Mouse (Mus musculus) liver, embryonic 16.5 days (tissue): ENCODE results near the gene Slain1. TPM values are rescaled to one million over a fixed set of nuclear protein-coding genes. Genes with fewer than 3 reads are reported as not detected.
"Not testable (repeated sequence)": the region's sequence is repeated elsewhere in the genome, so short reads cannot be mapped to it uniquely, and the experiment has no call there.

Experiments used
- ATAC-seq: fragments of 200-750 bp; cut with Nextera tagmentation; 2 replicates; pipeline ENCODE4 v1.8.0; 2017; ENCODE audit warnings: low read depth, mild to moderate bottlenecking, moderate number of reproducible peaks, moderate library complexity
- H3K27ac ChIP-seq: fragments of 300-500 bp; sonication (generic); 2 replicates; pipeline ENCODE4 v1.5.1; 2014; ENCODE audit warnings: mild to moderate bottlenecking, low read length
- H3K27me3 ChIP-seq: fragments of 300-500 bp; sonication (generic); 2 replicates; pipeline ENCODE4 v1.6.1; 2014; ENCODE audit warnings: low read depth, low read length, mixed read lengths; ENCODE audit not compliant: control insufficient read depth, insufficient read depth
- H3K36me3 ChIP-seq: fragments of 300-500 bp; sonication (generic); 2 replicates; pipeline ENCODE4 v1.6.1; 2014; ENCODE audit warnings: mild to moderate bottlenecking; ENCODE audit not compliant: control insufficient read depth, insufficient read depth
- H3K4me1 ChIP-seq: fragments of 300-500 bp; sonication (generic); 2 replicates; pipeline ENCODE4 v1.6.1; 2014; ENCODE audit warnings: low read depth, low read length, mixed read lengths; ENCODE audit not compliant: control insufficient read depth
- H3K4me2 ChIP-seq: fragments of 300-500 bp; sonication (generic); 2 replicates; pipeline ENCODE4 v1.6.1; 2014; ENCODE audit warnings: low read depth, low read length, mixed read lengths
- H3K4me3 ChIP-seq: fragments of 300-500 bp; sonication (generic); 2 replicates; pipeline ENCODE4 v1.5.1; 2014; ENCODE audit warnings: low read depth, mild to moderate bottlenecking, low read length
- H3K9ac ChIP-seq: fragments of 300-500 bp; sonication (generic); 2 replicates; pipeline ENCODE4 v1.6.1; 2014; ENCODE audit warnings: low read depth, low read length
- H3K9me3 ChIP-seq: fragments of 300-500 bp; sonication (generic); replicated peaks from 2 replicates; pipeline ENCODE4 v1.6.1; 2016; ENCODE audit warnings: low read length; ENCODE audit not compliant: control insufficient read depth
- WGBS: fragments of 180-500 bp; shearing (Covaris S2); extraction: QIAGEN DNeasy Blood & Tissue Kit; methylation state at CpG from one replicate; pipeline ENCODE4 v1.1.7; 2014; ENCODE audit not compliant: insufficient replicate concordance; 5-methylcytosine and 5-hydroxymethylcytosine counted together
- microRNA-seq: library from miRNA; unstranded; fragments of <30 nt; microRNA quantifications from one replicate; pipeline ENCODE4, GENCODE M21; 2016
- polyA plus RNA-seq: library from polyadenylated mRNA; unstranded; fragments of >200 nt; fragmentation: Nextera tagmentation; extraction: Ambion mirVana; gene quantifications from 2 replicates; pipeline ENCODE4 v1.2.1, GENCODE M21; 2015

Slain1 gene
- polyA plus RNA-seq, 1 experiment from 2014 or later = 0.08 TPM

DNA sequence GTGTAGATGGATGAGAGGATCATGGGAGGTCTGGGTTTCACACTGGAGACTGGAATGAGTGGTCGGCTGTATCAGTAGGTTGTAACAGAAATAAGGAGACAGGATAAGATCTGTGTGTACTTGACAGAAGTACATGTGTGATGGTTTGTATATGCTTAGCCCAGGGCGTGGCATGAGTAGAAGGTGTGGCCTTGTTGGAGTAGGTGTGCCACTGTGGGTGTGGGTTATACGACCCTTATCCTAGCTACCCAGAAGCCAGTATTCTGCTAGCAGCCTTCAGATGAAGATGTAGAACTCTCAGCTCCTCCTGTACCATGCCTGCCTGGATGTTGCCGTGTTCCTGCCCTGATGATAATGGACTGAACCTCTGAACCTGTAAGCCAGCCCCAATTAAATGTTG, 100.6 kb downstream of the Slain1 start:
- H3K36me3 ChIP-seq, H3K4me3 ChIP-seq, H3K9ac ChIP-seq, H3K9me3 ChIP-seq, H3K4me2 ChIP-seq, H3K27ac ChIP-seq, H3K27me3 ChIP-seq, H3K4me1 ChIP-seq: not testable (repeated sequence)
- WGBS = 47% methylated on average over 4 of the region's 4 CpGs
- peak; percentile 50; the same call in 1 of the 2 replicates for ATAC-seq

DNA sequence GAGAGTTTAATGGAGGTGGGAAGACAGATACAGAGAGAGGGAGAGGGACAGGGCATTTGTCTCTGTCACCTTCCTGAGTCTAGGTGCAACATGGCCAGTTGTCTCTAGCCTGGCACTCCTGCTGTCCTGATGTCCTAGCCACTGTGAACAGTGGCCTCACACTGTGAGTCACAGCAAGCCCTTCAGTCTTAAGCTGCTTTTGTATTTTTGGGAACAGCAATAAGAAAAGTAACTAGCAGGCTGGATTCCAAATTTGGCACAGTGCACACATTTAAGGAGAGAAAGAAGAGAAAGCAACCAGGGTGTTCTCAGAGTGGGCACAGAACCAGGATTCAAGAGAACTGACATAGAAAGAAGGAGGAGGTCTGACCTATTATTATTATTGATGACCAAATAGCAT, 101.4 kb downstream of the Slain1 start:
- Histone ChIP-seq H3K4me3 (no peak overlapping the region), H3K36me3 (no peaks in the 10 kb centered on the region), H3K9me3 (no peaks in the 10 kb centered on the region), H3K4me1 (no peaks in the 10 kb centered on the region), H3K27me3 (no peaks in the 10 kb centered on the region), H3K9ac (no peak overlapping the region), H3K4me2 (no peak overlapping the region), H3K27ac (no peak overlapping the region)
- no peak for ATAC-seq

DNA sequence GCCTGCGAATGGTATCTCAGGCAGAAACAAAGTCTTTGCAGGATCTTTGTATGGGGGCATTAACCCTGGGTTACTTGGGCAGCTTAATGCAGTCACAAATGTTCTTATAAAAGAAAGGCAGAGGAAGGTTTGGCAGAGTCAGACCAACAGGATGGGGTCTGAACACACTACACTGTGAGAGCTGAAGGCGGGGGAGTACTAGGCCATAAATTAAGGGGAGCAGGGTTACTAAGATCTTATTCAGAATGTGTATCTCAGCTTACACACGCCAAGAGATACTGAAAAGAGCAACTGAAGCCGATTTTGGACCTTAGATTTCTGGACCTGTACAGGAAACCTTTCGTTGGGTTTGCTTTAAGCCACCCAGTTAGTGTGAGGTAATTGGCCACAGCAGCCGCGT, 102.7 kb downstream of the Slain1 start:
- 68% methylated on average over 7 of the region's 7 CpGs for WGBS
- Histone ChIP-seq H3K9ac (no peak overlapping the region), H3K36me3 (no peaks in the 10 kb centered on the region), H3K9me3 (no peaks in the 10 kb centered on the region), H3K4me3 (no peak overlapping the region), H3K27me3 (no peaks in the 10 kb centered on the region), H3K4me1 (no peaks in the 10 kb centered on the region), H3K27ac (no peak overlapping the region), H3K4me2 (no peak overlapping the region)
- no peak for ATAC-seq

DNA sequence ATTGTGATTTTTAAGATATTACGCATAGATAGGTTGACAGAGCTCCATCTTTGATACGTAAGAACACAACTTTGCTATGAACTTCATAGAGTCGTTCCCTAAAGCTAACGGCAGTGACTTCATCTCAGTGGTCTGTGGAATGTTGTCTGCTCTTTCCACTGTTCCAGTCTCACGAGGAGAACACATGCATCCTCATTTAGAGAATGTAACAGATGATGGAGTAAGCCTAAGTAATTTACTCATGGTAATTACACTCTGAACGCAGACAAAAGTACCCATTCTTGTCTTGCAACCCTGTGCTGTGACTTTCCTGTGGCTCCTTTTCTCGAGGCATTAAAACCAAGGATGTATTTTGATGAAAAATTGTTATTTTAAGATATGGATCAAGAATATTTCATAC, 104.0 kb downstream of the Slain1 start:
- H3K27ac ChIP-seq = no peak overlapping the region
- no peaks in the 10 kb centered on the region for H3K27me3 ChIP-seq
- H3K4me2 ChIP-seq = no peak overlapping the region
- no peak overlapping the region for H3K4me3 ChIP-seq
- 67% methylated on average over 7 of the region's 7 CpGs for WGBS
- no peak for ATAC-seq
- H3K9ac ChIP-seq = no peak overlapping the region
- no peaks in the 10 kb centered on the region for H3K36me3 ChIP-seq
- H3K9me3 ChIP-seq = no peaks in the 10 kb centered on the region
- H3K4me1 ChIP-seq = no peaks in the 10 kb centered on the region

DNA sequence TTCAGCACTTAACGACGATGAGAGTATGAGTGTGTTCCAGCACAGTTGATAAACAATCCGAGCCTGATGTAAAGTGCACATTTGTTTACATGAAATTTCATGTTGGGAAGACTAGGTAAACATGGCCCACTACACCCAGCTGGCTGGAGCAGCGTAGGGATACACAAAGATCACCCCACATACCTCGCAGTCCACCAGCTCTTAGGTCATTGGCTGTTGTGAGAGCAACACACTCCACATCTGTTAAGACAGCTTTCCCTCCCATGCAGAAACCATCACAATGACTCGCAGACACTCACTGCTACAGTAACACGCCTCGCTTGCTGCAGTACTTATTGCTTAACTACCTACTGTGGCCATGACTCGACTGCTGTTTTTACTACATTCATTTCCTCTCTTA, 104.4 kb downstream of the Slain1 start:
- no peaks in the 10 kb centered on the region for H3K36me3 ChIP-seq
- H3K4me2 ChIP-seq = no peak overlapping the region
- no peaks in the 10 kb centered on the region for H3K27me3 ChIP-seq
- 62% methylated on average over 9 of the region's 9 CpGs for WGBS
- ATAC-seq = no peak
- H3K27ac ChIP-seq = no peak overlapping the region
- H3K4me1 ChIP-seq = no peaks in the 10 kb centered on the region
- no peak overlapping the region for H3K9ac ChIP-seq
- no peaks in the 10 kb centered on the region for H3K9me3 ChIP-seq
- H3K4me3 ChIP-seq = no peak overlapping the region

Small RNA genes lying within 50 kb of the gene (microRNA-seq; reads per million reads assigned to microRNA genes)
- gene Gm22877 = not detected

Other genes with a start within 250 kb of the Slain1 start
- gene Scel, start 136.9 kb upstream of the Slain1 start, polyA plus RNA-seq = 0.15 and 0.22 TPM in 2 replicates
- gene Ednrb, start 194.2 kb downstream of the Slain1 start, polyA plus RNA-seq = 6.7 and 7.4 TPM in 2 replicates